Mouse (Mus musculus): Measurements from ENCODE around the gene Selenoo. TPM values are rescaled to one million over a fixed set of nuclear protein-coding genes. Genes with fewer than 3 reads are reported as not detected.

Selenoo gene
- polyA plus RNA-seq, 1 experiment = 9.2 TPM

DNA sequence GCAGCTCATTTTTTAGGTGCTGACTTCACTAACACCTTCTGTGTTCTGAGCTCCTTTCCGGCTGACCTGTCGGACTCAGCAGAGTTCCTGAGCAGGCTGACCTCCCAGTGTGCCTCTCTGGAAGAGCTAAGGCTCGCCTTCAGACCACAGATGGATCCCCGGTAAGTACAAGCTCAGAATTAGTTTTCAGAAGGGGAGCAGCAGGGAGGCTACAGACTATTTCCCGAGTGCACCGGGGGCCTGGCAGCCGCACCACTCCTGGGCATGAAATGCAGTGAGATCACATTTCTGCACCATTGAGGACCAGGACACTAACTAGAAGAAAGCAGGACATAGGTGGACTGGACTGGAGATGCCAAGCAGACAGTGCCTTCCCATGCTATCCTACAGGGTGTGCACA is 9.7 kb downstream of the Selenoo start:
- Histone ChIP-seq H3K27ac (ENCODE audit: insufficient read depth, low read length) (no peak overlapping the region), H3K36me3 (ENCODE audit: control insufficient read depth, insufficient read depth, low read length, poor library complexity, severe bottlenecking) (peaks cover 22% of the 10 kb centered on the region)

DNA sequence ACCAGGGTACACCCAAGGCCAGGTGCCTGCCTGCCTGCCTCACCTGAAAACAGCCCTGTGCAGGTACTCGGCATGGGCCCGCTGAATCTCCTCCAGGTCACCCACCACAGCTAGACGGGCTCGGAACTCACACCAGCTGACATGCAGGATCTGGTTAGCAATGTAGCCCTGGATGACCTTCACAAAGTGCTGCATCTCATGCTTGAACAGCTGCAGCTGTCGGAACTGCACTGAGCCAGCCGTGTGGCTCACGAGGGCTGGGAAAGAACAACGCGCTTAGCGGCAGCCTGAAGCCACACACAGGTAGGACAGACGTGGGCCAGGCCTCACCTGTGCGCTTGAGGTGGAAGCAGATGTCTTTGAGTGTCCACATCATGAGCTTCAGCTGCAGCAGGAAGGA is 11.9 kb downstream of the Selenoo start:
- Histone ChIP-seq H3K4me3 (ENCODE audit: low read depth, low read length) (no peak overlapping the region), H3K4me1 (ENCODE audit: control insufficient read depth, insufficient read depth, low read length) (no peaks in the 10 kb centered on the region), H3K27me3 (ENCODE audit: control insufficient read depth, insufficient read depth, low read length, poor library complexity, severe bottlenecking) (no peaks in the 10 kb centered on the region), H3K9me3 (replicated peaks; ENCODE audit: control insufficient read depth, insufficient read depth, low read length, poor library complexity, severe bottlenecking) (no peaks in the 10 kb centered on the region), H3K27ac (ENCODE audit: insufficient read depth, low read length) (no peak overlapping the region), H3K36me3 (ENCODE audit: control insufficient read depth, insufficient read depth, low read length, poor library complexity, severe bottlenecking) (peaks cover 32% of the 10 kb centered on the region), H3K9ac (ENCODE audit: low read depth, poor library complexity, severe bottlenecking) (no peak overlapping the region)
- TF ChIP-seq POLR2A (IDR thresholded peaks at IDR 0.05; ENCODE audit: insufficient read depth, low read length) (no peak), CTCF (IDR thresholded peaks at IDR 0.05; ENCODE audit: low read depth, low read length) (no peak), EP300 (IDR thresholded peaks at IDR 0.05; ENCODE audit: insufficient read depth, low read depth, low read length) (no peak)

More for the DNA sequence above, 9.7 kb downstream of the Selenoo start:
- H3K4me3 ChIP-seq (ENCODE audit: low read depth, low read length) = no peak overlapping the region
- TF ChIP-seq POLR2A (IDR thresholded peaks at IDR 0.05; ENCODE audit: insufficient read depth, low read length) (no peak), CTCF (IDR thresholded peaks at IDR 0.05; ENCODE audit: low read depth, low read length) (no peak), EP300 (IDR thresholded peaks at IDR 0.05; ENCODE audit: insufficient read depth, low read depth, low read length) (no peak)
- no peaks in the 10 kb centered on the region for H3K9me3 ChIP-seq (replicated peaks; ENCODE audit: control insufficient read depth, insufficient read depth, low read length, poor library complexity, severe bottlenecking)
- H3K4me1 ChIP-seq (ENCODE audit: control insufficient read depth, insufficient read depth, low read length) = no peaks in the 10 kb centered on the region
- H3K9ac ChIP-seq (ENCODE audit: low read depth, poor library complexity, severe bottlenecking) = no peak overlapping the region
- no peaks in the 10 kb centered on the region for H3K27me3 ChIP-seq (ENCODE audit: control insufficient read depth, insufficient read depth, low read length, poor library complexity, severe bottlenecking)

DNA sequence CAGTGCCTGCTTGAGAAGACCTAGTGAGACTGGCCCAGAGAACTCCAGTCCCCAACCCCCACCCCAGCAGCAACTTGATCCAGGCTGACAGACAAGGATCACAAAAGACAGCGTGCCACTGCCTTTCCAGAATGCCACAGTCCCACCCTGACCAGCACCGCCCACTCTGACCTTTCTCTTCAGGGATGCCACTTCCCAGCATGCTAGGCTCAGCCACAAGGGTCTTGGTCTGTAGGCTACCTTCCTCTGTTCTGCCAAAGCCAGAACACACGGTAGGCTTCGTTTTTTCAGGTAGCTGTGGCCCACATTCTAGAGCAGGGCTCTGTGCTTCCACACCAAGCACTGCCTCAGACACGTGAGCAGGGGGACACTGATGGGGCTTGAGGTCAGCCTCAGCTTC is 13.8 kb downstream of the Selenoo start:
- TF ChIP-seq EP300 (IDR thresholded peaks at IDR 0.05; ENCODE audit: insufficient read depth, low read depth, low read length) = no peak
- TF ChIP-seq CTCF (IDR thresholded peaks at IDR 0.05; ENCODE audit: low read depth, low read length) = no peak
- no peak overlapping the region for H3K27ac ChIP-seq (ENCODE audit: insufficient read depth, low read length)

GRCm38 (mm10) chr15:89103921-89104320 is 15.0 kb downstream of the Selenoo start:
- Histone ChIP-seq H3K9ac (ENCODE audit: low read depth, poor library complexity, severe bottlenecking) (no peak overlapping the region), H3K4me1 (ENCODE audit: control insufficient read depth, insufficient read depth, low read length) (no peaks in the 10 kb centered on the region), H3K27me3 (ENCODE audit: control insufficient read depth, insufficient read depth, low read length, poor library complexity, severe bottlenecking) (no peaks in the 10 kb centered on the region), H3K27ac (ENCODE audit: insufficient read depth, low read length) (no peak overlapping the region), H3K9me3 (replicated peaks; ENCODE audit: control insufficient read depth, insufficient read depth, low read length, poor library complexity, severe bottlenecking) (no peaks in the 10 kb centered on the region), H3K36me3 (ENCODE audit: control insufficient read depth, insufficient read depth, low read length, poor library complexity, severe bottlenecking) (peaks cover 51% of the 10 kb centered on the region), H3K4me3 (ENCODE audit: low read depth, low read length) (no peak overlapping the region)
- no peak for TF ChIP-seq CTCF (IDR thresholded peaks at IDR 0.05; ENCODE audit: low read depth, low read length)
- TF ChIP-seq POLR2A (IDR thresholded peaks at IDR 0.05; ENCODE audit: insufficient read depth, low read length) = no peak
- TF ChIP-seq EP300 (IDR thresholded peaks at IDR 0.05; ENCODE audit: insufficient read depth, low read depth, low read length) = no peak

More for the DNA sequence above, 13.8 kb downstream of the Selenoo start:
- Histone ChIP-seq H3K27me3 (ENCODE audit: control insufficient read depth, insufficient read depth, low read length, poor library complexity, severe bottlenecking) (no peaks in the 10 kb centered on the region), H3K4me3 (ENCODE audit: low read depth, low read length) (no peak overlapping the region), H3K4me1 (ENCODE audit: control insufficient read depth, insufficient read depth, low read length) (no peaks in the 10 kb centered on the region), H3K36me3 (ENCODE audit: control insufficient read depth, insufficient read depth, low read length, poor library complexity, severe bottlenecking) (peaks cover 40% of the 10 kb centered on the region), H3K9me3 (replicated peaks; ENCODE audit: control insufficient read depth, insufficient read depth, low read length, poor library complexity, severe bottlenecking) (no peaks in the 10 kb centered on the region), H3K9ac (ENCODE audit: low read depth, poor library complexity, severe bottlenecking) (no peak overlapping the region)

- no peak overlapping the region for H3K27ac ChIP-seq (ENCODE audit: insufficient read depth, low read length)
- H3K4me3 ChIP-seq (ENCODE audit: low read depth, low read length) = no peak overlapping the region
- peaks cover 49% of the 10 kb centered on the region for H3K36me3 ChIP-seq (ENCODE audit: control insufficient read depth, insufficient read depth, low read length, poor library complexity, severe bottlenecking)
- H3K27me3 ChIP-seq (ENCODE audit: control insufficient read depth, insufficient read depth, low read length, poor library complexity, severe bottlenecking) = no peaks in the 10 kb centered on the region
- TF ChIP-seq POLR2A (IDR thresholded peaks at IDR 0.05; ENCODE audit: insufficient read depth, low read length) (no peak), CTCF (IDR thresholded peaks at IDR 0.05; ENCODE audit: low read depth, low read length) (no peak), EP300 (IDR thresholded peaks at IDR 0.05; ENCODE audit: insufficient read depth, low read depth, low read length) (no peak)
- H3K9ac ChIP-seq (ENCODE audit: low read depth, poor library complexity, severe bottlenecking) = no peak overlapping the region
- H3K9me3 ChIP-seq (replicated peaks; ENCODE audit: control insufficient read depth, insufficient read depth, low read length, poor library complexity, severe bottlenecking) = no peaks in the 10 kb centered on the region
- no peaks in the 10 kb centered on the region for H3K4me1 ChIP-seq (ENCODE audit: control insufficient read depth, insufficient read depth, low read length)
Measured at GRCm38 (mm10) chr15:89104425-89104824, 15.5 kb downstream of the Selenoo start.

DNA sequence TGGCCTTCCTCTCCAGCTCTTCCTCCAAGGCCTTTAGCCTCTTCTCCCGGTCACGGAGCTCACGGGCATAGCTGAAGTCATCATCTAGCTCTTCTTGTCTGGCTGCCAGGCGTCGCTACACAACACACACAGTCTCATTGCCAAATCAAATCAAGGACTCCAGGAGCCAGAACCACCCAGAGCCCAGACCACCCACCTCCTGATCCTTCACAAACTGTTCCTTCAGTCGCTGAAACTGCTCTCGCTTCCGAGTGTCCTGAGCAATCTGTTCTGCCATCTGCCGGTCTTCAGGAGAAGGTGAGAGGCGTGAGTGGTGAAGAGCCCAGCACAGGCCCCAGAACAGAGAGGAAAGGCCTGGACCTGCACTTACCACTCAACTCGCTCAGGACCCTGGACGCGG is 17.2 kb downstream of the Selenoo start:
- TF ChIP-seq POLR2A (IDR thresholded peaks at IDR 0.05; ENCODE audit: insufficient read depth, low read length) (no peak), CTCF (IDR thresholded peaks at IDR 0.05; ENCODE audit: low read depth, low read length) (no peak), EP300 (IDR thresholded peaks at IDR 0.05; ENCODE audit: insufficient read depth, low read depth, low read length) (no peak)
- no peaks in the 10 kb centered on the region for H3K9me3 ChIP-seq (replicated peaks; ENCODE audit: control insufficient read depth, insufficient read depth, low read length, poor library complexity, severe bottlenecking)
- H3K4me3 ChIP-seq (ENCODE audit: low read depth, low read length) = no peak overlapping the region
- H3K4me1 ChIP-seq (ENCODE audit: control insufficient read depth, insufficient read depth, low read length) = no peaks in the 10 kb centered on the region
- no peak overlapping the region for H3K9ac ChIP-seq (ENCODE audit: low read depth, poor library complexity, severe bottlenecking)
- H3K27ac ChIP-seq (ENCODE audit: insufficient read depth, low read length) = no peak overlapping the region
- no peaks in the 10 kb centered on the region for H3K27me3 ChIP-seq (ENCODE audit: control insufficient read depth, insufficient read depth, low read length, poor library complexity, severe bottlenecking)
- H3K36me3 ChIP-seq (ENCODE audit: control insufficient read depth, insufficient read depth, low read length, poor library complexity, severe bottlenecking) = peaks cover 38% of the 10 kb centered on the region

Measured in ES-Bruce4 (cell line).